Mouse (Mus musculus) lung, postnatal 0 days (tissue): ENCODE data around the gene Zfp213.

Source experiments
- CTCF ChIP-seq: IDR thresholded peaks from 2 replicates; pipeline ENCODE4 v1.5.1; 2016; ENCODE audit warnings: antibody characterized with exemption, mild to moderate bottlenecking
- EP300 ChIP-seq: IDR thresholded peaks from 2 replicates; pipeline ENCODE4 v1.6.1; 2016; ENCODE audit warnings: antibody characterized with exemption, mild to moderate bottlenecking, control low read depth

GRCm38 (mm10) chr17:23603077-23603476, 39.0 kb upstream of the Zfp213 start:
- no peak for TF ChIP-seq EP300
- TF ChIP-seq CTCF, result no peak
